Mouse (Mus musculus) C2C12 (cell line): ENCODE results near the gene Lyrm9.

Source experiments
- CEBPB ChIP-seq: IDR thresholded peaks from one replicate; pipeline ENCODE4 v1.6.1; 2011; ENCODE audit warnings: low read depth, mild to moderate bottlenecking, control low read depth, moderate library complexity
- CTCF ChIP-seq: IDR thresholded peaks from one replicate; pipeline ENCODE4 v1.5.1; 2011; ENCODE audit not compliant: control insufficient read depth, insufficient read depth, insufficient read length
- MAX ChIP-seq: IDR thresholded peaks from one replicate; pipeline ENCODE4 v1.6.1; 2011; ENCODE audit warnings: mild to moderate bottlenecking, control low read depth
- MYOD1 ChIP-seq: IDR thresholded peaks from one replicate; pipeline ENCODE4 v1.6.1; 2011; ENCODE audit warnings: low read depth; ENCODE audit not compliant: control insufficient read depth, insufficient read length
- MYOG ChIP-seq: IDR thresholded peaks from one replicate; pipeline ENCODE4 v1.6.1; 2011; ENCODE audit not compliant: control insufficient read depth, insufficient read length; ENCODE audit errors: extremely low read depth
- USF1 ChIP-seq: IDR thresholded peaks from one replicate; pipeline ENCODE4 v1.6.1; 2011; ENCODE audit warnings: low read depth, mild to moderate bottlenecking, control low read depth, moderate library complexity

- TF ChIP-seq CTCF (peak; percentile 87), CEBPB (no peak), MYOG (no peak), USF1 (no peak), MAX (peak; percentile 46), MYOD1 (no peak)
Measured at GRCm38 (mm10) chr11:78856310-78856709, 29.9 kb downstream of the Lyrm9 start.
